Mouse (Mus musculus): ENCODE measurements around the gene Tigd3.
A peak's percentile ranks its signal among the peaks of the same experiment; 100 is the strongest.

The Tigd3 gene

DNA sequence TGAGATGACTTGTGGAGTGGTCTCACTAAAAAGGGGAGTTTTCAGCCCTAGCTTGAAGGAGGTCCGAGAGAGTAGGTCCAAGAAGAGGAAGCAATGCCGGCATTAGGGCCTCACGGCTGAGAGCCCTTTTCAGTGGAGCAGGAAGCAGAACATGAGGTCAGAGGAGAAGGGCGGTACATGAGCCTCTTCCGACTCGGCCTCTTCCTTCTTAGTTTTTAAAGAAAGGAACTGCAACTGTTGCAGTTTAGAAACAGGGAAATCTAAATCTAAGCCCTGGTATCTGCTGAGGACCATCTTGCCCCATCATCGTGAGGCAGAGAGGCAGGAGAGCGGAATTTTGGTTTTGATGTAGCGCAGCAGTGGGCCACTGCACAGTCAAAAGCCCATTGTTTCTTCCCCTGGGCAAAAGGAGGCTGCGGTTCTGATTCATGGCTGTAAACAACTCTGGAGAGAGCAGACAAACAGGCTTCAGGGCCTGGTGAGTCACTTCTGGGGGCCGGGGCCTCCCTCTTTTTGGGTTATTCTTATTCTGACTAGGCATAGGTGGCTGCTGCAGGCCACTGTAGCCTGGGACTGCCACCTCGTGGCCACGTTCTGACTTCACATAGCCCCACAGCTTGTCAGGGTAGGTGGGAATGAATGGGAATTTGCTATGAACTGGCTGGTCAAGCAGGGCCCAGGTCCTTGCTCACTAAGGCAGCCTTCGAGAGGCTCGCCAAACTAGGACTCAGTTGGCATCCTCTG lies 16.2 kb downstream of the Tigd3 start, which contains the start of gene Slc25a45:
Slc25a45 (plus strand) TSS at position 191 of the 744 bp plus-strand sequence.
- DNase-seq (ENCODE audit: low spot score in 2 of 2), result peak; percentile 50 to 74

DNA sequence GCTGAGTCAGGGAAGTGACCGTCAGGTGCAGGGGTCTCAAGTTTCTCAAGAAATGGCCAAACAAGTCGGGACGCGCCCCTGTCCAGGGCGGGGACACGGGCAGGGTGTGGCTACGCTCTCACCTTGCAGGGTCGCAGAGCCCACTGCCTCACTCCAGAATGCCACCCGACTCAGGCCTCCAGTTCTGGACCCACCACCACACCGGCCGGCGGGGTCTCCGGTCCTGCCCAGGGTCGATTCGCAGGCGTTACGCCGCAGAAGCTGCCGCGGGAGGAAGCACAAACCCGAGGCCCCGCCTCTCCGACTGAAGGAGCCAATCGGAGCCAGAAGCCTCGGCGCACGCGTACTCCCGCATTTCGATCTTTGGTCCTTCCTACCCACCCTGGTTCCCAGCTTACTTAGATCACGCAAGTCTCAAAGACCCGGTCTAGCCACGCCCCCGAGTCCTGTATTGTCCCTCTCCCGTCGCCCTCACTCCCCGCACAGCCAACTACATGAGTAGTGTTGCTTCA lies 18.9 kb downstream of the Tigd3 start, which contains the start of gene Frmd8:
Frmd8 (minus strand) TSS at position 306 of the 512 bp plus-strand sequence.
- DNase-seq (ENCODE audit: low spot score in 2 of 2), result peak; percentile 84 to 89

DNA sequence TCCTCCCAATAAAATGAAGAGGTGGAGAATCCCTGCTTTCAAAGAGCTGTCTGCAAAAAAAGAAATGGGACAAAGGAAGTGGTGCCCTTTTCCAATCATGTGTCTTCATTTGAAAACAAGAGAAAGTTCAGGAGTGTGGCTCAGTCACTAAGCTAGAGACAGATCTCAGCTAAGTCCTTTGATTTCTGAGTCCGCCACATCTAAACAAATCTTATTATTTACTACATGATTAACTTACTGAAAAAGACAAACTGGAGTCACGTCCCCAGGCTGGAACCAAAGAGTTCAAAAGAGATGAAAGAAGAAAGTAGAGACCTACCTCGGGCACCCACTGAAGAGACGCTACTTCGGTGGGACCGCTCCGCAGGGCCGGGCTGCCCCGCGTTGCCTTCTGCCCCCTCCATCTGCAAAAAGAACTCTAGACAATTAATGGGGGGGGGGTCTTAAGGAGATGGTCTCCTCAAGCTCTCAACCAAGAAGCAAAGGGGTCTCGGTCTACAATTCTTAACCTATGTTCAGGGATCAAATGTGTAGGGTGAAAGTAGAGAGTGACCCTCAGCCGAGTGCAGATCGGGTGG lies 19.5 kb downstream of the Tigd3 start:
- DNase-seq (ENCODE audit: low spot score in 2 of 2), result no peak

DNA sequence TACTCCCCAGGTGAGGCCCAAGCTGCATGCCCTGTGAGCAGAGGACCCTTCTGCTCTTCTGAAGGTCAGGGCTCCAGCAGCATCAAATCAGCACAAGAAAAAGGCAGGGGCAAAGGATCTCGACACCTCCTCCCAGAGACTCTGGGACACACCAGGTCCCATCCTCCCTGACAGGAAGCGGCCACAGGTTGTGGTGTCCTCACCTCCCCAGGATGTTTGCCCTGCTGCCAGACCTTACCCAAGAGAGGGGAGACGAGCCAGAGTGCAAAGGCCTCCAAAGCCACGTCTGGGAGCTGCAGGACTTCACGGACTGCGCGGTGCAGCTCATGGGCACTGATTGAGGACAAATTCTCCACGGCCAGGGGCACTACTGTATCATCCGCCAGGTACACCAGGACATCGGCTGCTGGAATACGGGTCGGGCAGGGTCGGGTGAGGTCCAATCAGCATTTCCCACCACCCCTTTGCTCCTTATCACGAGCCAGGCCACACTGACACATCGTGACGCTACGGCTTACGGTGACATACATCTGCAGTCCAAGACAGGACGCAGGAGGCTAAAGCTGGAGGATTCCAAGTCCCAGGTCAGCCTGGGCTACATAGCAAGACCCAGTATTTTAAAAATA lies 20.9 kb downstream of the Tigd3 start:
- no peak for DNase-seq (ENCODE audit: low spot score in 2 of 2)

DNA sequence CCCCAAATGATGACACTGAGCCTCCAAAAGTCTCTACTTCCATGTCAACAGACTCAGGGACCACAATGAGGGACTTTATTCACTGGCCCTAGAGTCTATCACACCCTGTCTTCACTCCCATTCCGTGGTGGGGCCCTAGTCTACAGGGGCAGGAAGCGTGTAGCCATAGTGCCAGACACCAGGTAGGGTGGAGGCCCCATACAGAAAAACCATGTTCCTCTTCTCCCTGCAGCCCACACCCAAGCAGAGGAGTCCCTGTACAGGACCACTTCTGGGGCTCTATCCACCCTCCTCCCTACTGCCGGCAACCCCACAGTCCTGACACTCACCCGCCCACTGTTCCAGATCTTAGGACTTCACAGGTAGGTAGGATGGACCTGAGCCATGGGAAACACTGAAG lies 21.4 kb downstream of the Tigd3 start:
- no peak for DNase-seq (ENCODE audit: low spot score in 2 of 2)

DNA sequence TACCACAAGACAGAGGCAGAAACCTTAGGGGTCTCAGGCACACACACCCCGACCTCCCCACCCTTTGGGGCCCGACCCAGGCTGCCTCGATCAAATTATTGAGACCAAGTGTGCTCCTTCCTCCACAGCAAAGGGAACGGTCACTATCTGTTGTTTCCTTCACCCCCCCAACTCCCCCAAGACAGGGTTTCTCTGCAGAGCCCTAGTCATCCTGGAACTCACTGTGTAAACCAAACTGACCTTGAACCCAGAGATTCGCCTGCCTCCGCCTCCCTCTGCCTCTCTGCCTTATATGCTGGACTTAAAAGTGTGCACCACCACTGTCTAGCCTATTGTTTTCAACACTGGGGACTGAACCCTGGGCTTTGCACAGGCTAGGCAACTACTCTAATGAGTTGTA lies 22.3 kb downstream of the Tigd3 start:
- DNase-seq (ENCODE audit: low spot score in 2 of 2), result no peak

DNA sequence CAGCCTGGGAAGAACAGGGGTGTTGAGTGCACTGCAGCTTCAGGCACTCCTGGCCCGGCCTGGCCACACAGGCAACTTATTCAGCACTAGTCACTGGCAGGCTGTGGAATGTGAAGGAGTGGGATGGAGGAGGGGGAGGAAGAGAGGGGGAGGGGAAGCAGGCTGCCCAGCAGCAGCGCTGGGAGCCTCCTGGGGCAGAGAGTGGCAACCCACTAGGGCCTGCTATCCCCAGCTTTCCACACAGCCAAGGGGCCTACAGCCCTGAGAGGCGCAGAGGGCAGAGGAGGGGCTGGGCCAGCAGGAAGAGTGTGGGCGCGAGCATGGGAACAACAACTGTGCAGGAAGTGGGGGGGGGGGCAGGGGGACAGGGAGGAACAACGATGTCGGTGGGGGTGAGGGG lies 22.7 kb downstream of the Tigd3 start:
- DNase-seq (ENCODE audit: low spot score in 2 of 2), result no peak

DNA sequence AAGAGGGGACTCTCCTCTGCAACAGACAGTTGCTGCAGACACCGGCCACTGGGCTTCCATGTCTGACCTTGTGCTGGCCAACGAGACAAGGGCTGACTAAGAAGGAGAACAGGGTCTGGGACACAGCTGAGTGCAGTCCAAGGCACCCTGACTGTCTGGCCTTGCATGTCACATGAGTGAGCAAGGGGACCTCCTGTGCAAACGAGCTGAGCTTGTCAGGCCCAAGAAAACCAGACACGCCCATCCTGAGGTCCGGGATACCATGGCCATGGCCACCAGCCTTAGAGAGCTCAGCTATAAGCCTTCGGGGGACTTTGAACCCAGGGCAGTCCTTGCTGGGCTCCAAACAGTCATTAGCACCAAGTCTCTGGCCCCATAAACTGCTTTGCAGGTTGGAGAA lies 25.9 kb downstream of the Tigd3 start:
- DNase-seq (ENCODE audit: low spot score in 2 of 2), result no peak

DNA sequence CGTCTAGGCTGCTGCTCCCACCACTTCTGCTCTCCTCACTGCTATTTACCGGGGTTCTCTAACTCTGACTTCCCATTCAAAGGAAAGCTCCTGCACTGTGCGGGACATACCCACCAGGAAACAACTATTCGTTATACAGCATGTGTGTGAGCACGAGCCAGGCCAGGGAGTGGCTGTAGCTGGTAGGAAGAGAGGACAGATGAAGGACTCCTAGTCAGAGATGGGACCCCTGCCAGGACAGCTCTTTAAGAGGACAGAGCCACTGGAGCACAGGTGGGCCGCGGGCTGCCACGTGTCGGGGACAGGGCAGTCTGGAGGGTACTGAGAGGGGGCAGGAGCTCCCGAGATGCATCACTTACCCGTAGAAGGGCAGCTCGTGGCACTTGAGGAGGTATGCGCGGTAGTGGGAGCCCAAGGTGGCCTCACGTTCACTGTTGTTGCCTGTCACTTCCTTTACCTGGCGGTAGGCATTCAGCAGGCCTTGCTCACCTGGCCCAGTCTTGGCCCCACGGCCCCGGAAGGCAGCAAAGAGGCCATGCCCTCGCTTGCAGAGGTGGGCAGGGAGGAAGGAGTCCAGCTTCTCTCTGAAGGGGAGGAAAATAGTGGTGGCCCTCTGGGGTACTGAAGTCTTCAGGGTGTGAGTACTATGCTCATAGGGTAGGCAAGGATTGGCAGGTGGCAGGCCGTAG lies 29.1 kb downstream of the Tigd3 start:
- no peak for DNase-seq (ENCODE audit: low spot score in 2 of 2)

DNA sequence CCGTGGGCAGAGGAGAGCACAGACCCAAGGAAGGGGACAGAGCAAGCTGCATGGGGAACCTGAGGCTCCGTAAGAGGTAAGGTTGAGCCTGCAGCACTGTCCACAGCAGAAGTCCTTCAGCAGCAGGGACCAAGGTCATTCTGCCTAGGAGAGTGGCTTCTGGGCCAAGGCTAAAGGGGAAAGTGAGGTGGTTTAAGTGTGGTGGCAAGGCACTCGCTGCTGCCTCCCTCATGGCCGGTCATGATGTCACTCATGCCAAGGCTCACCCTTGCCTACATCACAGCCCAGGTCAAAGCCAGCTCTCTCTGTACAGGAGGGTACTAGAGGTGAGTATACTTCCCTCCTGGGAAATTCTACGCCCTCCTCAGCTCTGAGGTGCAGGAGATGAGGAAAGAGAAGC lies 30.2 kb downstream of the Tigd3 start:
- no peak for DNase-seq (ENCODE audit: low spot score in 2 of 2)

DNA sequence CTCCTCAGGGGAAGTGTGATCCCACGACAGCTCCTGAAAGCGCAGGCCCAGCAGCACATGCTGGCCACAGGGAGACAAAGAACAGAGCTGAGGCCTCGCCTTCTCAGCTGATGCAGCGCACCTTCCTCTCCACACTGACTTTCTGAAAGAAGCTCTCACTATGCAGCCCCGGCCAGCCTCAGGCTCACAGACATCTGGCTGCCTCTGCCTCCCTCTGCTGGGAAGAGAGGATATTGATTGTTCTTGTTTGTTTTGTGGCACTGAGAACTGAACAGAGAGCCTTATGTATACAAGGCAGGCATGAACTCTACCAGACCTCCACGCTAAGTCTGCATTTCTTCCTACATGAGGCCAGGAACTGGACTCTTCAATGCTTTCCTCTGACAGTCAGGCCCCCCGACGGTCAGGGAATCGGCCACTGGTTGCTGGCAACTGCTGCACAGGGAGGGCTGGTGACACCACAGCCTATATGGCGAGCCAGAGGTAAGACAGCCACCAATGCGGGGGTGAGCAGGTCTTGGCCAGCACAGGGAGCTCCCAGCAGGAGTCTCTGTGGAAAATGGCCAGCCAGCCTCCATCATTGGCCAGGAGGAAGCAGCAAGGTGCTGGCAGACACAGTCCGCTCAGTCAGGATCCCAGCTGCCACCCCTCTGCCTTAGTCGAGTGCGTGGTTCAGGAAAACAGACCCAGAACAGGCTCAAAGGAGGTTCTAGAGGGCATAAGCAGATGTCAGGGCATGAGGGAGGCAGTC lies 31.4 kb downstream of the Tigd3 start:
- no peak for DNase-seq (ENCODE audit: low spot score in 2 of 2)

DNA sequence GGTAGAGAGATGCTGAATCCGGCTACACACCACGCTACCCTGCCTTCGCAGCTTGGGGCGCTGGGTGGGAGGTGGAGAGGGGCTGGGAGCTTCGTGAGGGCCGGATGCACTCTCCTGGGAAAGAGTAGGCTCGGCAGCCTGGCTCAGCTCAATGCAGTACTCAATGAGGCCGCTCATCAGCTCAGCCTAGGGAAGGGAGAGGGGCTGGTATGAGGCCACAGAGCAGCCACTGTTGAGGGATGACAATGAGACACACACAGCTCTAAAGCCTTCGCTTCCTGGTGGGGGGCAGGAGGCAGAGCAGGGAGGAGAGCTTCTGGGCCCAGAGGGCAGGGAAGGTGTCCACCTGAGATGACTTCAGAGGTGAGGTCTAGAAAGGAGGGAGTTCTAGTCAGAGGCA lies 37.3 kb downstream of the Tigd3 start:
- DNase-seq (ENCODE audit: low spot score in 2 of 2), result no peak

DNA sequence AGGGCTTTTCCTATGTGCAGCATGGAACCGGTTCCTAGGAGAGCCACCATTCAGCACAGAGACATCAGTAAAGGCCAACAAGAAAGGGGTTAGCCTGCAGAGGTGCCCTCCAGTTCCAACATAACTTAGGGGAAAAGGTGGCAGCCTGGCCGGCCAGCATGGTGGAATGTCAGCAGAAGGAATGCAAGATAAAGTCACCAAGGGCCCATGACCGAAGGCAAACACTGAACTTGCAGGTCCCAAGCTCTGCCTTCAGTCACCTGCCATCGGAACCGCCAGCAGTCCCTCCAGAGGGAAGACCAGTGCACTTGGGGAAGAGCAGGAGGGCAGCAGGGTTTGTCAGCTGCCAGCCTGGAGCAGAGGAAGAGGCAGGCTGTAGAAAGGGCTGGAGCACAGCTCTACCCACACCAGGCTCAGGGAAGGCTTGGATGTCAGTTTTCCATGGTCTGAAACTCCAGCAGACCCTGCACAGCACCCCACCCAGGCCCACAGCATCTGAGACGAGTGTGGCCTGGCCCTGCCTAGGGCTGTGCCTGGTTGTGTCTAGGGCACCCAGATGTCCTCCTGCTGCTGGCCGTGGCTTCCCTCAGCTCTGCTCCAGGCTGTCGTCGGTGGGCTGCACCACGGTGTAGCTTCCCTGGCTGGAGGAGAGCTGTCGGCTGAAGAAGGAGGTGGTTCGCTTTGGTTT lies 41.8 kb downstream of the Tigd3 start:
- no peak for DNase-seq (ENCODE audit: low spot score in 2 of 2)

DNA sequence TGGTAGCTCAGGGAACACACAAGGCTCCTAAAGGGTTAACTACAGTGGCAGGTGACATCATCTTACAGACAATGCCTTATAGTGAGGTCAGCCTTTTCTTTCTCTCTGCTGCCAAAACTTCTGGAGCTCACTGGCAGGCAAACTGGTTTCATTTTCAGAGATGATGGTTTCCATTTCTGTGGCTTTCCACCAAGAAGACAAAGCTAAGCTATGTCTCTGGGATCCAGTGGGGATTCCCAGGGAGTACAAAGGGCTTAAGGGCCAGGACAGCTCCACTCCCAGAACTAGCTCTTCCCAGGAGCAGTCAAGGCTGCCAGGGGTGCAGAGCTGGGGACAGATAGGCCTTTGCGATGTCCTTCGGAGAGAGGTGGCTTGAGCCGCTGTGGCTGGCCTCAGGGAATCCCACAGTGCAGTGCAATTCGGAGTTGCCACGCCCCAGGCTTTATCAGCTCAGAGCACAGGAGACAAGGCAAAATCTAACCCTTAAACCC lies 42.4 kb downstream of the Tigd3 start:
- no peak for DNase-seq (ENCODE audit: low spot score in 2 of 2)

DNA sequence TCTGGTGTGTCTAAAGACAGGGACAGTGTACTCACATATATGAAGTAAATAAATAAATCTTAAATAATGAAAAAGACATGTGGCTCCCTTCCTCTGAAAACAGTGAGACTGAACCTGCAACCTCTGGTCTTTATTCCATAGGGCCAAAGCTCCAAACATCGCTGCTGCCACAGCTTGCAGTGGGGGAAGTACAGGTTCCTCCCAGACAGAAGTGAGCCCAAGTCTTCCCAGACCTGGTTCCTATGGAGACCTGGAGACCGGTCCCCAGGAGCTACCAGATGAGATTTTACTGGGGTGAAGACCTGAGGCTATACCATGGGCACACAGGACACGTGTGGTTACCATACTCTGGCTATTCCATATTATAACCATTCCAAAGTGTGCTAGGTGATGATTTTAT lies 43.1 kb downstream of the Tigd3 start:
- no peak for DNase-seq (ENCODE audit: low spot score in 2 of 2)

DNA sequence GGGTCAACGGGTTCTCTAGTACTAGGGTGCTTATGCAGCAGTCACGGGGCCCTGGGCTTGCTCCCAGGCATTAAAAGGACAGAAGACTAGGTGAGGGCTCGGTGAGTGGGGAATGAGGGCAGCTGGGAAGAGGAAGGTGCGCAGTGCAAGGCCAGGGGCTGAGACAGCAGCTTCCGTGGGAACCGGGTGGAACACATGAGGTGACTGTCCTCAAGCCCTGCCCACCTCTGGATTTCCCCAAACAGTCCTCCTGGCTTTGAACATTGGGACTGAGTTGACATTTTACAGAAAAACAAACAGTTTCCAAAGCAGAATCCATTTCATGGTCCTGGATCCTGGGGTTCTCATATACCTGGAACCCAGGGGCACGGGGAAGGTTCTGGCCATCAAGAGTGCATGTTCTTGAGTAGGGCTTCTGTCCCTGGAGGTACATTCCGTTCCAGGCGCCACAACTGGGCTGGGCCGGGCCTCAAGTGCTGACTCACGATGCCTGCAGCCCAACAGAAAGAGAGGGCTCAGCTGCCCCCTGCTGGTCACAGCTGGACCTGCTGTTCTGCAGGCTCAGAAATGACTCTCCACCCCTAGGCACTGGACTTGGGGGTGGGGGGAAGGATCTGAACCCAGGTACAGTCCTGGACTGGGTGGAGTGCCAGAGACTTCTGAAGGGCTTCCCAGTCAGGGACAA lies 44.0 kb downstream of the Tigd3 start:
- DNase-seq (ENCODE audit: low spot score in 2 of 2), result peak; percentile 90 to 94

DNA sequence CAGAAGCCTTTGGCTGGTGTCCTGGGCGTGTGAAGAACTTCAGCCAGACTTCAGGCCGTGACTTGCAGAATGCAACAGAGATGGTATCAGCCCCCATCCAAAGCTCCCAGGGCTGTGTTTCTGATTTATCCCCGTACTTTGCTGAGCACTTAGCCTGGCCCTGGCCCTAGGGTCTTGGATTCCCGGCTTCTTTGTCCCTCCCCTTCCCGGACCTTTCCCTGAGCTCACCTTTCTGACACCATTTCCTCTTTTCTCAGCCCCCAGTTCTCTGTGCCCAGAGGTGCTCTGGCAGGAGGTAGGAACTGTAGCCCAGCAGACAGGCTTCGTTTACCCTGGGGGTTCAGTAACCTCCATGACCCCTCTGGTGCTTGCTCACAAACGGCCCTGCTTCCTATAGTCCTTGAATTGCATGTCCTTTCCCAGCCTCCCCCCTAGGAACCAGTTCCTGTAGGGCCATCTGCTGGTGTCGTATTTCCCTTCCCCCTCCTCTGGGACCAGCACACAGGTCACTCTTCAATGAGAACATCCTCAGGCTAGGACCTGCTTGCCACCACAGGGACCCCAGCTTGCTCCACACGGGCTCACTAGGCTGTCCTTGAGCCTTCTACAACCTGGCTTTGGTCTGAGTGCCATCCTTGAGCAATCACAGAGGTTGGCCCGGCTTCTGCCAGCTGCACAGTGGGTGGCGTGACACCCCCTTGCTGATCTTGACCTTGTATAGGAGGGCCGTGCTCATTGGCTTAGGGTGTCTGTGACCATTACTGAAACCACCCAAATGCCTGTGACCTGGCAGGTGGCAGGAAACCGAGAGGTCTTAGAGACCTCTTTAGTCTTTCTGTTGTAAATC lies 44.9 kb downstream of the Tigd3 start:
- no peak for DNase-seq (ENCODE audit: low spot score in 2 of 2)

DNA sequence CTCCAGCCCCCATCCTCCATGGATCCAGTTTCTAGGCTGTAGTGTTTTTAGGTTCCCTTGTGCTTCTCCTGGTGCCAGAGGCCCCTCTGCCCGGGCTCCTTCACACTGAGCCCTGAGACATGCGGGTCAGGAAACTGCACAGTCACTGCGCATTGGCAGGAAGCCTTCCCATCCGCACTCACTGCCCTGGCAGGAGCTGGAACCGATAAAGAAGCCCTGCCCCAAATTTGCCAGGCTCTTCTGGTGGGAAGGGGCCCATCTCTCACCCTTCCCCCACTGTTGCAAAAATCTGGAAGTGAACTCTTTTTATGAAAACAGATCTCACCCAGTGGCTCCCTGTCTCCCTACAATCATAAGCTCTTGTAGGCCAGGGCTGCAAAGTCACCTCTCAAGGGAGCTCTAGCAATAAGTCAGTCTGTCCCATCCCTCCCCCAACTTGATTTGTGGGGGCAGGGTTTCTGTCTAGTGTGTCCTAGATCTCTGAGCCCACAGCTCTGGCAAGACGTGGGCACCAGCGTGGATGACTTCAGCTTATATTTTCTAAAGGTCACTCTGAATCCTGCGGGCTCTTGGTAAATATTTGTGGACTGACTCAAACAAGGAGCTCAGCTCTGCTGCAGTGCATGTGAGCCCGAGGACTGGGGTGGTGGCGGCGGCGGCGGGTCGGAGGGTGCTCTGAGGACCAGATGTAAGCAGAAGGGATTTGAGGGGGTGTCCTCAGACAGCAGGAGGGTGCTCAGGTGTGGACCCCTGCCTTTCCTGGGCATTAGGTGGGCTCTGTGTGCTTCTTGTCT lies 45.7 kb downstream of the Tigd3 start:
- DNase-seq (ENCODE audit: low spot score in 2 of 2), result peak in 1 of 2 experiments; percentile 40

Data from cerebellum, postnatal 4 days (tissue).